Comparison of ENCODE assay signal across 13 mouse cellular contexts in the genomic region with DNA sequence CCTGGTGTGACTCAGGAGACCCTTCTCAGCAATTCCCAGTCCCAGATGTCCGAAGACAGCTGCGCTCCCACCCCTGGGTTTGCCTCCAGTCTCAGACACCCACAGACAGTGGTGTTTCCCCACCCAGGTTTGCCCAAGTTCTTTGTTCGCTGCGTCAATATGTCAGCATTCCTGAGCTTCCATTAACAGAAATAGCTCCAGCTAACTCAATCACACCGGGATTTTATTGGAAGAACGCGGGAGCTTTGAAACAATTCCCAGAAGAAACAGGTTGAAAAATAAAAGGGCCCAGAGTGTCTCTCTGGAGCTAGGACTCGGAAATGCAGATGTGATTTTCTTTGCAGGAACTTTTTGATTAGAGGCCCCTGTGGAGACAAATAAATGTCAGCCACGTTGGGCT.
DNase-seq lines count a peak whose midpoint lies in the region; ATAC-seq lines count a peak whose summit lies in the region.
"Had no signal": no experiment of that assay in that cellular context is flagged by ENCODE, and none has a peak within 500 bp of the region (broad histone marks: within the 10 kb centered on the region; RNA-seq: fewer than 3 reads in every experiment).

No protein-coding gene starts in this region.

- intact Hi-C loops in left cerebral cortex, postnatal 4 days (cut with DNase I) = no loop called here

- H3K4me3 ChIP-seq in forebrain, embryonic 10.5 days = peak overlapping the region; percentile 8; the same call in 1 of the 2 replicates
- no peak overlapping the region for H3K4me3 ChIP-seq in forebrain, embryonic 15.5 days
- H3K4me3 ChIP-seq in kidney, embryonic 14.5 days (ENCODE audit: low read length) = no peak overlapping the region
- H3K4me3 ChIP-seq in limb, embryonic 13.5 days = peak overlapping the region; percentile 3; the same call in 1 of the 2 replicates
- H3K4me3 ChIP-seq: liver, embryonic 15.5 days had no signal

- WGBS in forebrain, embryonic 10.5 days = 18% methylated on average over 9 of the region's 9 CpGs
- WGBS in forebrain, embryonic 15.5 days = 15% methylated on average over 9 of the region's 9 CpGs
- 20% methylated on average over 9 of the region's 9 CpGs for WGBS in kidney, embryonic 14.5 days
- WGBS in limb, embryonic 13.5 days = 14% methylated on average over 9 of the region's 9 CpGs

- peak; percentile 15 for DNase-seq in forebrain, embryonic 10.5 days (ENCODE audit: extremely low spot score, low spot score)
- no peak for DNase-seq in kidney, postnatal 14 days
- DNase-seq in embryo, embryonic 9.5 days (ENCODE audit: extremely low spot score) = peak; percentile 17
- no peak for DNase-seq in adrenal gland, adult 2 months
- no peak for DNase-seq in left cerebral cortex, postnatal 4 days
- DNase-seq: adrenal gland, adult 8-10 months; layer of hippocampus, adult 9-11 months; thymus, postnatal 36 days had no signal

- peaks cover 9% of the 10 kb centered on the region for H3K4me1 ChIP-seq in forebrain, embryonic 10.5 days
- no peaks in the 10 kb centered on the region for H3K4me1 ChIP-seq in forebrain, embryonic 15.5 days
- no peaks in the 10 kb centered on the region for H3K4me1 ChIP-seq in kidney, embryonic 14.5 days (ENCODE audit: control insufficient read depth, insufficient read depth, low read length)
- peaks cover 9% of the 10 kb centered on the region for H3K4me1 ChIP-seq in limb, embryonic 13.5 days
- H3K4me1 ChIP-seq: liver, embryonic 15.5 days had no signal

- H3K9me3 ChIP-seq in forebrain, embryonic 10.5 days = no peaks in the 10 kb centered on the region
- H3K9me3 ChIP-seq in forebrain, embryonic 15.5 days = no peaks in the 10 kb centered on the region
- no peaks in the 10 kb centered on the region for H3K9me3 ChIP-seq in kidney, embryonic 14.5 days (ENCODE audit: control insufficient read depth, low read length)
- H3K9me3 ChIP-seq in limb, embryonic 13.5 days = no peaks in the 10 kb centered on the region
- H3K9me3 ChIP-seq: liver, embryonic 15.5 days had no signal

- no peaks in the 10 kb centered on the region for H3K36me3 ChIP-seq in forebrain, embryonic 10.5 days (replicated peaks)
- H3K36me3 ChIP-seq in forebrain, embryonic 15.5 days = no peaks in the 10 kb centered on the region
- no peaks in the 10 kb centered on the region for H3K36me3 ChIP-seq in kidney, embryonic 14.5 days (ENCODE audit: control insufficient read depth, insufficient read depth, low read length)
- H3K36me3 ChIP-seq in limb, embryonic 13.5 days = no peaks in the 10 kb centered on the region
- H3K36me3 ChIP-seq: liver, embryonic 15.5 days had no signal

- ATAC-seq in forebrain, embryonic 15.5 days (replicated peaks) = no peak
- ATAC-seq in kidney, embryonic 14.5 days (ENCODE audit: low FRiP score, low TSS enrichment) = no peak
- no peak for ATAC-seq in limb, embryonic 13.5 days (ENCODE audit: low FRiP score, low read depth)
- ATAC-seq: inflammation-experienced regulatory T-cells, adult 6 months had no signal

- H3K9ac ChIP-seq in forebrain, embryonic 15.5 days (replicated peaks) = no peak overlapping the region
- no peak overlapping the region for H3K9ac ChIP-seq in kidney, embryonic 14.5 days (ENCODE audit: low read depth, low read length)
- H3K9ac ChIP-seq in limb, embryonic 13.5 days = no peak overlapping the region
- H3K9ac ChIP-seq: liver, embryonic 15.5 days had no signal

- no peak overlapping the region for H3K4me2 ChIP-seq in forebrain, embryonic 15.5 days (replicated peaks)
- peak overlapping the region; percentile 17 for H3K4me2 ChIP-seq in kidney, embryonic 14.5 days (replicated peaks; ENCODE audit: low read depth, low read length)
- H3K4me2 ChIP-seq in limb, embryonic 13.5 days (replicated peaks) = peak overlapping the region; percentile 46
- H3K4me2 ChIP-seq: liver, embryonic 15.5 days had no signal

- H3K27ac ChIP-seq in forebrain, embryonic 10.5 days = no peak overlapping the region
- H3K27ac ChIP-seq in forebrain, embryonic 15.5 days (replicated peaks) = no peak overlapping the region
- H3K27ac ChIP-seq in kidney, embryonic 14.5 days (ENCODE audit: low read depth, low read length) = no peak overlapping the region
- H3K27ac ChIP-seq in limb, embryonic 13.5 days = no peak overlapping the region
- H3K27ac ChIP-seq: liver, embryonic 15.5 days had no signal

- H3K27me3 ChIP-seq in forebrain, embryonic 10.5 days (ENCODE audit: poor library complexity, severe bottlenecking) = no peaks in the 10 kb centered on the region
- no peaks in the 10 kb centered on the region for H3K27me3 ChIP-seq in forebrain, embryonic 15.5 days
- no peaks in the 10 kb centered on the region for H3K27me3 ChIP-seq in kidney, embryonic 14.5 days (ENCODE audit: control insufficient read depth, insufficient read depth, low read length)
- peaks cover 11% of the 10 kb centered on the region; the same call in 1 of the 2 replicates for H3K27me3 ChIP-seq in limb, embryonic 13.5 days
- H3K27me3 ChIP-seq: liver, embryonic 15.5 days had no signal

Comparison
In these comparisons a context has a peak if more than half of its experiments do, and no peak if none do; other contexts are left out.
1. H3K4me3 ChIP-seq: peak in forebrain, embryonic 10.5 days (single experiment) and limb, embryonic 13.5 days (single experiment); none in forebrain, embryonic 15.5 days (single experiment) and kidney, embryonic 14.5 days (single experiment).
2. DNase-seq: peak in forebrain, embryonic 10.5 days (single experiment) and embryo, embryonic 9.5 days (single experiment); none in kidney, postnatal 14 days (single experiment), adrenal gland, adult 2 months (single experiment) and left cerebral cortex, postnatal 4 days (single experiment).